Mouse (Mus musculus) regulatory T cell (primary cell): ENCODE data around the gene Ovca2.

ENCODE experiments used
- in situ Hi-C: fragments of 300-600 bp; cut with MboI, MseI; formaldehyde crosslinking; loops from one replicate; pipeline ENCODE4 v1.15.1; 2025; ENCODE audit warnings: high pct_unique_total_duplicates

Ovca2 gene

DNA sequence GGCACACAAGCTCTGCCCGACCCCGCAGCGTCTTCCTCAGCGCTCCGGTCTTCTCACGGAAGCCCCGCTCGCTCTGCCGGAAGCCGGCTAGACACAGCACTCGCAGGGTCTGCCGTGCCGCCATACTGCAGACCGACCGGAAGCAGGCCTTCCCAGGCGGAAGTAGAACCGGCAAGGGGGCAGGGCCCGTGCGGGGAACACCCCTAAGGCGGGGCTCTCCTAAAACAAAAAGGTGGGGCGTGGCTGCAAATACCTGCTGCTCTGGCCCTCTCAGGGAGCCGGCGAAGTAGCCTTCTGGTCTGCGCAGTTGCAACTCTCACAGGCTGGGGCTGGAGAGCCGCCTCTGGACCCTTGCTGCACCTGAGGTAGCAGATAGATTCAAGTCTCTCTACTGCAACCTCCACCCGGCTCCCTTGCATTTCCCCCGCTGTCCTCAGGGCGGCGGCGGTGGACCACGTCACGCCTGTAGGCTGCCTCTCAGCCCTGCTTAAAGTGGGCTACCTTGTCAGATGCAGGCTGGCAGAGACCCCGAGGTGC lies at the start of gene Ovca2:
Gene Ovca2, minus strand, starts transcription at position 164 of the 537 bp plus-strand sequence.
- in situ Hi-C loops = no loop called here

DNA sequence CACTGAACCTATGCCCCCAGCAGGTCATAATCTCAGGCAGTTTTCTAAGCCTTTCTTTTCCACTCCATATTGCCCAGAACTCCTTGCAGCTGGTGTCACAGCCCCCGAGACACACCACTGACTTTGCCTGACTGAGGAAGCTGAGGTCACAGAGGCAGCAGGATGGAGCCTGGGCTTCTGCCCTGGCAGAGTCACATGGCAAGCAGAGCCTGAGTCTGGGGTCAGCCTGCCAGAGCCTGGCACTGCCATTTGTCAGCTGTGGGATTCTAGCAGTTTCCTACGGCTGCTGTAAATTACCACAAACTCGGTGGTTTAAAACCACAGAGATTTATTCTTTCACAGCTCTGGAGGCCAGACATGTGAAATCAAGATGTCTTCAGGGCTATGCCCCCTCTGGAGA lies 49.0 kb upstream of the Ovca2 start:
- in situ Hi-C loops = no loop called here

DNA sequence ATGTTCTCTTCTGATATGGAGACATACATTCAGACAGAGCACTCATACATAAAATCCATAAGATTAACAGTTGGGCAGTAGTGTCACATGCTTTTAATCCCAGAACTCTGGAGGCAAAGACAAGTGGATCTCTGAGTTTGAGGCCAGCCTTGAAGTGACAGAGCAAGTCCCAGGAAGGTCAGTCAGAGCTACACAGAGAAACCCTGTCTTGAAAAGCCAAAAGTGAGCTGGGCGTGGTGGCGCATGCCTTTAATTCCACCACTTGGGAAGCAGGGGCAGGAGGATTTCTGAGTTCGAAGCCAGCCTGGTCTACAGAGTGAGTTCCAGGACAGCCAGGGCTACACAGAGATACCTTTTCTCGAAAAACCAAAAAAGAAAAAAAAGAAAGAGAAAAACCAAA lies 46.2 kb upstream of the Ovca2 start:
- in situ Hi-C loops = no loop called here

DNA sequence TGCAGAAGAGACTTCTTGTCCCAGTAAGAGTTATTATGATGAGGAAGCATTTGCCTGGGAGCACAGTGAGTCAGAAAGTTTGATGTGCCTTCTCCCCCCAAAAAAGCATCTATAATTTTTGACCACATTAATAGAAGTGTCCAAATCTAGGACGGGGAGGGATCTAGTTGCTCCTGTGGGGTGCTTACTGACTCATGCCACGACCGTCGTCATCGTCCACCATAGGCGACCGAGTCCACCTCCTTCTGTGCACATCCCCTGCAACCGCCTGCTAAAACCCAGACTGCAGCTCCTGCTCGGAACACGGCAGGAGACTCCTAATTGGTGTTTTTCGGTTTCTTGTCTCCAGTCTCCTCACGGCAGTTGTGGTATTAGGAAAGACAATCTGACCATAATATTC lies 45.4 kb upstream of the Ovca2 start:
- in situ Hi-C loops = no loop called here

DNA sequence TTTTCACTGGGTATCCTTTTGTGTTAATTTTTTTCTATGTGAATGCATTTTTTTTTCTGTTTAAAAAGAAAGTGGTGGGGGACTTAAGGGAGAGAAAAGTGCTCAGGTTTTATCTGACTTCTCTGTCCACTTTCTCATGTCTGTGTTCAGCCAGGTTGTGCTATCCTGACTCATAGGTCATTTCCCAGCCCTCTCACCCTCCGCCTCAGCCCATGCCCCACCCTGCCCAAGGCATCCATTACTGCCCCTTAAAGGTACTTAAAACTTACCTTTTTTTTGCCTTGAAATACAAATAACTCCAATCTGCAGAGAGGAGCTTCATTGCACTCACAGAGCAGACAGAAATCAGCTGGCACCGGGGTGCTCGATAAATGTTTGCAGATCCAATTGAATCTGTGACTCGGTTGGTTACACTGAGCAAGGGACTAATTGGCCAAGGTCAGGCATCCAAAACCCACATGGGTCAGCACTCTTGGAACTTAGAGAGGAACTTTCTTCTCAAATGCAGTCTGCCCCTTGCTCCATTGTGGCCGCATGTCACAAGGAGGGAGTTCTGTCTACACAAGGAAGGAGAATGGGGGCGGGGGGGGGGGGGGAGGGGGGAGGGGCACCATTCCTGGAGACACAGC lies 42.0 kb upstream of the Ovca2 start:
- in situ Hi-C loops = no loop called here

DNA sequence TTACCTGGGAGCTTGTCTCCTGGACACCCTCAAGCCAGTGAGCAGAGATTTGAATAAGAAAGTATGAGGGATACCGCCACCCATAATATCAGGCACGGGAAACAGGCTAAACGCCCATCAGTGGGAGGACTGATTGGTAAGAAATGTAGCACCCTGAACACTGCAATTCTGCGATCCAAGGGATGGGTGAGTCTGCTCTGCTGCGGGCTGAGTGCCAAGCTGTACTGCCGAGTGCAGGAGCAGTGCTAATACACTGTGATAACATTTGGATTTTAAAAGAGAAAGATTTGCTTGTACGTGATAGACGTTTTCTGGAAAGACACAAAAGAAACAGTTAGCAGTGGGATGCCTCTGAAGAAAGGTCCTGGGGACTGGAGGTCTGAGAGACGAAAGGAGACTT lies 41.5 kb upstream of the Ovca2 start:
- in situ Hi-C loops = no loop called here

DNA sequence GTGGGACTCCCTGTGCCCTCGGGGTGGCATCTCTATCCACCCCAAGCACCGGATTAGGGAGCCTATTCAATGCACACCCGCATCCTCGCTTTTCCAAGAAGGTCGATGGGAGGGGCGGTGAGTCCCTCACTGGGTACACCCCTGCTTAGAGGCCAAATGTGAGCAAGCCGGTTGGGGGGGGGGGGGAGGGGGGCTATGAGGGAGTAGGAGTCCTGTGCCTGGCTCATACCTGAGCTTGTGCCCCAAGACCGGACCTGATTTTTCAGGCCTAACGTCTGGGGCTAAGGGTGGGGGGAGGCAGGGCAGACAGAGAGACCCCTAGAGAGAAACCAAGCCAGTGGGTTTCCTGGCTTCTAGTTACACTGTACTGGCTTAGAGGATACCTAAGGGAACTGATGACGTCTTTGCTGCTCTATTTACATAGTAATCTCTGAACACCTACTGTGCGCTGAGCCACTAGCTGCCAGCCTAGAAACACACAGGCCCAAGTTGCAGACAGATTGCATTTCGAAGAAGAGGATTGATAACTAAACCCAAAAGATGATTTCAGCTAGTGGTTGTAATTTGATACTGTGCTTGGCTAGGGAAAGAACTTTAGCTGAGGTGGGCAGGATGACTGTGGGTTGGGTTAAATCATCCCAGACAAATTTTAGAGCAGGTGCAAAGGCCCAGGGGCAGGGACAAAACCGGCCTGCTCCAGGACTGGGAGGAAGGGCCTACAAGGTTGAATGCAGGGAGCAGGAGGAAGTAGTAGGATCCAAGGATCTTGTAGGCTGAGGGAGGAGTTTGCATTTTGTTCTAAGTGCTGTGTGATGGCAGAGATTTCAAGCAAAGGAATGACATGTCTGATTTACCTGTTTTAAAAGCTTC lies 35.7 kb upstream of the Ovca2 start:
- in situ Hi-C loops = no loop called here

DNA sequence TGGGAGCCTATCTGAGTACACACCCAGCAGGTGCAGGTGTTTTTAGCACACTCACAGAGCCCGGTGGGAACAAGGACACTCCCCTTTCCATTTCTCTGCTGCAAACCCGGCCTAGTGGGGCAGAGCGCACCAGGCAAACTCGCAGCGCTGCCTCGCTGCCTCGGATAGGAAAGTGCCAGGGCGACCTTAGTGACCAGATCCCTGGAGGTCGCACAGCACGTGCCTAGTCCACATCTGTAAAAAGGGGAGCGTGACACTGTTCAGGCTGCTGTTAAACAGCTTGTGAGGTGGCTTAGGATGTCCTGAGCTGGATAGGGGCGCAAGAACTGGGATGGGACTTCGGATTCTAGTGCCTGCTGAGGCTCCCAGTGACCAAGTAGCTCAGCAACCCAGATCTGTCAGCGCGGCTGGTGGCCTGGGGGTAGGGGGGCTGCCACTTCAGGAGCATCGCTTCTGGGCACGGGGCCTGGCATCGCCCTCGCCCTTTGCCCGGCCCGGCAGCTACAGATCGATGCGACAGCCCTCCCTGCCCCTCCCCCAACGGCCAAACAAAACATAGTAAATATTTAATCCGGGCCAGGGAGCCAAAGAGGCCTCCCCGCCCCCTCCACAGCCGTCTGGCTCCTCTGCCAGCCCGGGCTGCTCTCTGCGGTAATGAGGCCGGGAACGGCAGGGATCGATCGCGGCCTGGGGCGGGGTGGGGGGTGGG lies 34.9 kb upstream of the Ovca2 start:
- in situ Hi-C loops = no loop called here

DNA sequence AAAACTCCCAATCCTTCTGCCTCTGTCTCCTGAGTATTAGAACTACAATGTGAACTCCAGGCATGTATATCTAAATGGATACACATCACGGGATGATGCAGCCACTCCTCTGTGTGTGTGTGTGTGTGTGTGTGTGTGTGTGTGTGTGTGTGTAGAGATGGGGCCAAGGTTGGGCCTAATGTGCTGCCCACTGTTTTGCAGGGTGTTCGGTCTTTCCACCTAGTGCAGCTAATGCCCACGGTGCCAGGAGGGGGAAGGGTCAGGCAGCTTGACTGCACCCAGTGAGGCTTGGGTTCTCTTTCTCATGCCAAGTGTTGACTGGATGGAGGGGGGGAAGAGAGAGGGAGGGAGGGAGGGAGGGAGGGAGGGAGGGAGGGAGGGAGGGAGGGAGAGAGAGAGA lies 34.2 kb upstream of the Ovca2 start:
- in situ Hi-C loops = no loop called here

DNA sequence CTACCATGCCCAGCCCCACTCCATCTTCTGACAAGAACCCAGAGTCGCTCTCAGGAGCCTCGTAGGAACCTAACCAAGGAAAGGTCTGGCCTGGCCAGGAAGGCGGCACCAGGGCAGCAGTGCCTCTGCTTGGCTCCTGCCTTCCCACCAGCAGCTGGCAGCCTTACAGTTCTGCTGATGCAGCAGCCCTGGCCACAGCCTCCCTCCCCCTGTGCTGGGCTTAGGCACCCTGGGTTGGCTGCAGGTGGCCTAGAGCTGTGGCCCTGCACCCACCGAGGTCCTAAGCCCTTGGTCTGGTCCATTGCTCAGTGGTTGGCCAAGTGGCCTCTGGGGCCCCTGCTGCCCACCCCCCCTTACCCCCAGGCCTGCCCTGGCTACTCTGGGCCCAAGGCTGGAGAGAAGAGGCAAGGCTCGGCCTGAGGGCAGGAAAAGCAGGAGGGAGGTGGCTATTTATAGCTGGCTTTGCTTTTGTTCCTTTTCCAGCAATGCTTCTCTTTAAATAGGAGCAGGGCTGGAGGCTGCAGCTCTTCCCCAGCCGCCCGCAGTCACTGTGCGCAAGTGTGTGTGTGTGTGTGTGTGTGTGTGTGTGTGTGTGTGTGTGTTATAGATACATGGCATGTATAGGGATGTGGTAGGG lies 33.5 kb upstream of the Ovca2 start:
- in situ Hi-C loops = no loop called here

DNA sequence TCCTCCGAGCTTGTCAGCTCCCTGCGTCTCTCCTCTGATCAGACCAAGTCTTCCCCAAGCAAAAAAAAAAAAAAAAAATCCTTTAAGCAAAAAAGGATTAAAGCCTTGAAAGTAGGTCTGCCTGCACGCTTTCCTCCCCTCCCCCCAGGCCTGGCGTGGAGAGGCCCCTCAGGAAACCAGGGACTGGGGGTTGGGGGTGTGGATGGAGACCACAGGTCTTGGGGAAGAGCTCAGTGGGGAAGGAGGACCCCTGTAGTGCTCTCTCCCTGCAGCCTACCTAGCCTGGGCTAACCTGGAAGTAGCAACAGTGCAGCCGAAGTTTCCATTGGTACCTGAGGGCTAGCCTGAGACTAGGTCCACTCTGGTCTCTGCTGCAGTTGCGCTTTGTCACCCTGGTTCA lies 32.1 kb upstream of the Ovca2 start:
- in situ Hi-C loops = no loop called here

DNA sequence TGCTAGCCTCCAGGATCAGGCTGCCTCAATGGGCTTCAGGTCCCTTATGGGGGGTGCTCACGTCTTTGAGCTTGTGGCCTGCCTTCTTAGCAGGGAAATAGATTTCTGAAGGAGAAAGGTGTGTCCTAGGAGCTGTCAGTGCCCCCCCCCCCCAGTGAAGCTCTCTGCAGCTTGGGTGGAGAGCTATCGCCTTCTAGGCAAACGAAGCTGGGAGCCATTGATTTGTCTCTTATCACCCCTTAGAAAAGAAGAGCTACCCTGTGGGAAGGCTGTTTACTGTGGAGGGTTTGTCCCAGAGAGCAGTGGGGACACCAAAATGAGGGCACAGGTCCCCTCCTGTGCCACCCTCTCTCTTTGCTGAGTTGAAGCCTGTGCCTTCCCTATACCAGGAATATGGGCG lies 31.5 kb upstream of the Ovca2 start:
- in situ Hi-C loops = no loop called here

DNA sequence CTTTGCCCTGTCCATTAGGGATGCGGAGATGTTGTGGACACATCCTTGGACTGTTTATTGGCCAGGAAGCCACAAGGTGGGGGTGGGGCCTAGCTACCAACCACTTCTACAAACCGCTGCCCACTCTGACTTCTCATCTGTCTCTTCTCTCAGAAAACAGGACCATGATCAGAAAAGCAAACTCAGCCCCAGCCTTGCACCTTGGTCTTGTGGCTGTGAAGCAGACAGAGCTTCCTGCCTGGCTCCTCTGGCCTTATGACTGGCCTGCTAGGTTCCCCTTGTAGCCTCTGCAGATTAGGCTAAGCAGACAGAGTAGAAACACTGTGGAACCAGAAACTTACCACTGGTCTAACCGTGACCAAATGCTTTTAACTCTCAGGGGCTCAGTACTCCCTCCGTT lies 30.7 kb upstream of the Ovca2 start:
- in situ Hi-C loops = no loop called here

DNA sequence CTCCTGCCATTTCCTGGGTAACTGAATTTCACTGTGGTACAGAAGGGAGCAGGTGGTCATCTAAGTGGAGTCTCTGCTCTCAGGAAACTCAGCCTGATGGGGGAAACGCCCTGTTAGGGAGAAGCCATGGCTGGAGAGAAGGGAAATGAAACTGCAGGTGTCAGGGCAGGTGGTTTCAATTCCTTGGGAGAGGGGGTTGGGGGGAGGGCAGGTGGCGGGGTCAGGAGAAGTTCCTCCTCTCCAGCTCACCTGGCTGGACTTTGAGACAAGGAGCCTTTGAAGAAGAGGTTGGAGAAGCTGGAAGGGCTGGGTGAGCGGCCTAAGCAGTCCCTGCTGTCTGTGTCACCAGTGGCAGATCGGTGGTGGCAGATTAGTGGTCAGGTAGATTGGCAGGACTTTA lies 27.7 kb upstream of the Ovca2 start:
- in situ Hi-C loops = no loop called here

DNA sequence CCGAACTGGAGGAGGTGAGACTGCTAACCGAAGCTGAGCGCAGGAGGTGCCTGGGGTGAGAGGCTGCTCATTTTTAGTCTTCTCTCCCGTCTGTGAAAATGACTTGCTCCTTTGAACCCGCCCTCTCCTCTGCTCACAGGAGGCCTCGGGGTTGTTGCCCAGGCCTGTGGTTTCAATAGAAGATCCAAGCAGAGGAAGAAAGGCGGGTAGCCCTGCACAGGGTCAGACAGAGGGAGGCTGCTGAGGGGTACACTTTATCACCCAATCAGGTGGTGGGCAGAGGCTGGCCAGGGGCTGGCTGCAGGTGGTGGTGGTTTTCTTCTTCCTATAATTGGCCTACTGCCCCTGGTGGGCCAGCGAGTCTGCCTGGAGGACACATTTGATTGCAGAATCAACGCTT lies 25.8 kb upstream of the Ovca2 start:
- in situ Hi-C loops = no loop called here

DNA sequence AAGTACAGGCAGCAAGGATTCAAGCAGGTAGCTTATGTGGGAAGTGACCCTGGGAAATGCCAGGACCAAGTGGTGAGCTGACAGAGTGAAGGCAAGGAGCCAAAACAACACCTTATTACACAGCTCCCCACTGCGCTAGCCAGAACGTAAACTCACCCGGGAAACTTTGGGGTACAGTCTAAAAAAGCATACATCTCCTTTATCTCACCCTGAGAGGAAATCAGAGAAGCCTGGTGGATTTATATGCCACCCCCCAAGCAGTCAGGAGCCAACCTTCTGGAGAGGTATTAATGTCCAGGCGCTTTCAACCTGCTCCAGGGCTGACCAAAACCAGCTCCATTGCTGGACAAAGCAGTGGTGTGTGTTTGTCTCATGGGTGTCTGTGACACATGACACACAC lies 25.3 kb upstream of the Ovca2 start:
- in situ Hi-C loops = no loop called here

DNA sequence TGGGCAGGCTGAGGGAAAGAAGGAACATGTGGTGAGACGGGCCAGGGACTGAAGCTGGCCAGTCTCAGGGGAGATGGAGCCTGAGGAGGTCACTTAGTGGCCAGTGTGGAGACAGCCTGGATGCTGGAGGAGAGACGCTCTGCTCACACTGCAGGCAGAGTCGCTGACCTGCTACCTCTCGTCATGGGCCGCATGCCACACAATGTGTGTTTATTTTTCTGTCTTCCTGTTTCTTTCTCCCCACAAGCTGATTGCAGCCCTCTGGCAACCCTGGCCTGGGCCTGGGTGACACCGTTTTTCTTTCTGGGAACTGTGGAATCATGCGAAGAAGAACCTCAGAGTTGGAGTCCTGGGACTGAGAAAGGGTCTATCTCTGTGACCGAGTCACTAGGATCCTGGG lies 23.1 kb upstream of the Ovca2 start:
- in situ Hi-C loops = no loop called here

DNA sequence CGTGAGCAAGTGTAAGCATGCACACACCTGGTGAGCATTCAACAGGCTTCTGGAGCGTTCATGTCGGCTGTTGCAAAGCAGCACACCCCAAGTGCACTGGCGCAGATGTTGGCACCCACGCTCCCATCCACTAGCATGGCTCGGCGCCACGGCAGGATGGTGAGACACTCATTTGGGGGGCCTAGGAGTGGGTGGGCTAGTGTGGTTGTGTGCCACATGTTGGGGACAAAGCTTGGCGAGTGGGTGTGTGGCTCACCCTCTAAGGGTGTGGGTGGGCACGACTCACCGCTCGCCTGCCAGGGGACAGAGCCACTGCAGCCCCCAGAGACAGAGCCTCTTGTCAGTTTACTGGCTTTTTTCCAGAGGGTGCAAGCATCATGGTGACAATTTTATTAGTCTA lies 22.3 kb upstream of the Ovca2 start:
- in situ Hi-C loops = no loop called here

DNA sequence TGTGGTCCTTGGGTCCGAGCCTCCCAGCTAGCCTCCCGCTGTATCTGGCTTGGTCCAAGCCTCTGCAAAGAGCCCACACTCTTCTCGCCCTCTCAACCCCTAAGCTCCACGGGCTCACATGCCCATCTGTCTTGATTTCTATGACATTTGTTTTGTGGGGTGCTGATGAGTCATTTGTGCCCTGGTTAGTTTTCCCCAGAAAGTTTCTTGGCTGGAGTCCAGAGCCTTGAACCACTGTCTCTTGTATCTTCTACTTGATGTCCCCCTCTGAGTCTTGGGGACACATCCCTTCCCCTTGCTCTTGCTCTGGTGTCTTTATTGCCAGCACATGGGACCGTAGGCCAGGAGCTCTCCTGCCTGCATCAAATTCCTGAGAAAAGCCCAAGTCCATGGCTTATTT lies 21.3 kb upstream of the Ovca2 start:
- in situ Hi-C loops = no loop called here

DNA sequence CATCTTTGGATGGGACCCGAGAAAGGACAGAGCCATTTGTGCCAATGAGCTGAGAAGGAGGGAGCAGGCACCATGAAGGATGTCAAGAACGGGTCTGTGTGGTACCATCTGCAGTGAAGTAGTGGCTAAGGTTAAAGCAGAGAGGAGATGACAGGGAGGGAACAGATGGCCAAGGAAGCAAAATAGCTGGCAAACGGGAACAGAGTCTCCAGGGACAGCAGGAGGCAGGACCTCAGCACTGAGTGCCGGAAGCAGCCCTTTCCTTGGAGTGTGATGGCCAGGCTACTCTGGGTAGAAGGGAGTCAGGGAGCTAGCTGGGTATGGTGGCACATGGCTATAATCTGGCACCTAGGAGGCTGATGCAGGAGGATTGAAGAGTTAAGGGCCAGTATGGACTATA lies 20.2 kb upstream of the Ovca2 start:
- in situ Hi-C loops = no loop called here

DNA sequence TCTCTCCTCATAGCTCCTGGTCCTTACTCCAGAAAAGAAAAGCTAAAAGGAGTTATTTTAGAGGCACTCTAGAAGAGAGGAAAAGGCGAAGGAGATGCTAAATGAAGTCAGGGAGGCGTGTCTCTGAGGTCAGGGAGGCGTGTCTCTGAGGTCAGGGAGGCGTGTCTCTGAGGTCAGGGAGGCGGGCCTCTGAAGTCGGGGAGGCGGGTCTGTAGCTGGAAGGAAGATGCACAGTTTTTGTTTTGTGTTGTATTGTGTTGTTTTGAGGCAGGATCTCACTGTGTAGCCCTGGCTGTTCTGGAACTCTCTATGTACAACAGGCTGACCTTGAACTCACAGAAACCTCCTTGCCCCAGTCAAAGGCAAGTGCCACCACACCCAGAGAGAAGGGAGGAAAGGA lies 19.3 kb upstream of the Ovca2 start:
- in situ Hi-C loops = no loop called here

DNA sequence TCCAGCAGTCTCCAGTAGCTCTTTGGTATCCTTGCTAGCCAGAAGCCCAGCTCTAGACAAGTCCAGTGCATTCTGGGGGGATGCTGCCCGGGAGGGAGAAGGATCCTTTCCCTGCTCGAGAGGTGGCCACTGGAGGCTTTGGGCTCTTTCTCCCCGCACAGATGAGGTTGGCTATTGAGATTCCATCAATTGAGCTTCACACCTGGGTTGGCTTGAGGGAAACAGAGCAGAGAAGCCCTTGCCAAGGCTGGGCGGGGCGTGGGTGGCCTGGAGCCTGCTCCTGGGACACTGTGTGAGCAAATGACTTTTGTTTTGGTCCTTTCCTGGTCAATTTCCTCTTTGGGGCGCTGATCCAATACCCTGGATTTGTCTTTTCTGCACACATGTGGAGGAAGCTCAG lies 17.5 kb upstream of the Ovca2 start:
- in situ Hi-C loops = no loop called here
